ENCODE assay signal across 8 mouse cellular contexts in the genomic region with DNA sequence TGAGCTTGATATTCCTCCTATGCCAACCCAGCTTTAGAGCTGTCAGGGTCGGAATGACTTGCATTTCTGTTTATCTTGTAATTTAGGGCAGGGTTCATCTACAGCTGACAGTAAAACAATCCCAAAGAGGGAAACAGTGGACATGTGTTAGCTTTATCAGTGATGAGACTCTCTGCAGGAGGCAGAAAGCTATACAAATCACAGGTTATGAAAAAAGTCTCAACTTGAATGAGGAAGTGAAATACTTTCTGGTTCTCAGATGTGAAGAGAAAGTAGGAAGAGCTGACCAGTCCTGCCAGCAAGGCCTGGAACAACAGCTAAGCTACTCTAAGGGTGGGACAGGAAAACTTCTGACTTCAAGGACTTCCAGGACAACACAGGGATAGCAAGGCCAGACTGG.
DNase-seq lines count a peak whose midpoint lies in the region; ATAC-seq and TF ChIP-seq lines count a peak whose summit lies in the region.
"Had no signal": no experiment of that assay in that cellular context is flagged by ENCODE, and none has a peak within 500 bp of the region (broad histone marks: within the 10 kb centered on the region; RNA-seq: fewer than 3 reads in every experiment).

No protein-coding gene starts in this region.

- H3K4me3 ChIP-seq in intestine, postnatal 0 days (ENCODE audit: low read depth, low read length), result no peak overlapping the region
- no peak overlapping the region for H3K4me3 ChIP-seq in stomach, embryonic 16.5 days (replicated peaks; ENCODE audit: low read length)
- no peak overlapping the region for H3K4me3 ChIP-seq in embryonic facial prominence, embryonic 10.5 days
- H3K4me3 ChIP-seq: lung, embryonic 15.5 days had no signal

- peak overlapping the region; percentile 67 for H3K27ac ChIP-seq in intestine, postnatal 0 days (ENCODE audit: low read depth, low read length)
- H3K27ac ChIP-seq in stomach, embryonic 16.5 days (ENCODE audit: low read length), result peak overlapping the region; percentile 33; the same call in 1 of the 2 replicates
- H3K27ac ChIP-seq in embryonic facial prominence, embryonic 10.5 days (replicated peaks), result no peak overlapping the region
- H3K27ac ChIP-seq: lung, embryonic 15.5 days had no signal

- H3K36me3 ChIP-seq in intestine, postnatal 0 days (ENCODE audit: control insufficient read depth, insufficient read depth), result no peaks in the 10 kb centered on the region
- H3K36me3 ChIP-seq in stomach, embryonic 16.5 days (ENCODE audit: control insufficient read depth, insufficient read depth, low read length), result no peaks in the 10 kb centered on the region
- peaks cover 5% of the 10 kb centered on the region; the same call in 1 of the 2 replicates for H3K36me3 ChIP-seq in embryonic facial prominence, embryonic 10.5 days (replicated peaks)
- H3K36me3 ChIP-seq: lung, embryonic 15.5 days had no signal

- DNase-seq in lung, postnatal 36 days, result peak; percentile 56
- no peak for DNase-seq in lung, postnatal 10 days
- DNase-seq in thymus, adult 18-20 months, result no peak
- no peak for DNase-seq in embryonic facial prominence, embryonic 10.5 days (ENCODE audit: low spot score)

- ATAC-seq in common myeloid progenitor, adult 5-6 weeks (replicated peaks; ENCODE audit: low read depth, poor library complexity, severe bottlenecking), result peak; percentile 81
- ATAC-seq in intestine, postnatal 0 days, result peak; percentile 50
- no peak for ATAC-seq in stomach, embryonic 16.5 days (ENCODE audit: insufficient read depth, low FRiP score)

- 26% methylated on average over 1 of the region's 1 CpGs for WGBS in intestine, postnatal 0 days
- WGBS in stomach, embryonic 16.5 days, result 23% methylated on average over 1 of the region's 1 CpGs
- WGBS in embryonic facial prominence, embryonic 10.5 days, result 71% methylated on average over 1 of the region's 1 CpGs

- H3K27me3 ChIP-seq in intestine, postnatal 0 days (replicated peaks; ENCODE audit: control insufficient read depth, insufficient read depth, low read length), result no peaks in the 10 kb centered on the region
- no peaks in the 10 kb centered on the region for H3K27me3 ChIP-seq in stomach, embryonic 16.5 days (ENCODE audit: control insufficient read depth, insufficient read depth, low read length)
- H3K27me3 ChIP-seq in embryonic facial prominence, embryonic 10.5 days (replicated peaks; ENCODE audit: low read depth, poor library complexity, severe bottlenecking), result no peaks in the 10 kb centered on the region
- H3K27me3 ChIP-seq: lung, embryonic 15.5 days had no signal

- no peak for TF ChIP-seq CTCF in intestine, postnatal 0 days (IDR thresholded peaks at IDR 0.05; ENCODE audit: low read depth)

- no peaks in the 10 kb centered on the region for H3K9me3 ChIP-seq in intestine, postnatal 0 days (ENCODE audit: control insufficient read depth)
- H3K9me3 ChIP-seq in stomach, embryonic 16.5 days (replicated peaks; ENCODE audit: control insufficient read depth, low read length), result no peaks in the 10 kb centered on the region
- no peaks in the 10 kb centered on the region for H3K9me3 ChIP-seq in embryonic facial prominence, embryonic 10.5 days
- H3K9me3 ChIP-seq: lung, embryonic 15.5 days had no signal

- H3K4me1 ChIP-seq in intestine, postnatal 0 days (replicated peaks; ENCODE audit: control insufficient read depth, insufficient read depth, low read length), result peaks cover 9% of the 10 kb centered on the region
- H3K4me1 ChIP-seq in stomach, embryonic 16.5 days (ENCODE audit: control insufficient read depth, insufficient read depth, low read length), result peaks cover 7% of the 10 kb centered on the region
- H3K4me1 ChIP-seq in embryonic facial prominence, embryonic 10.5 days, result 0 out of 2 replicates have a peak, but pooled peaks cover 2% of the 10 kb centered on the region

- H3K4me2 ChIP-seq in intestine, postnatal 0 days (replicated peaks; ENCODE audit: low read depth), result no peak overlapping the region
- no peak overlapping the region for H3K4me2 ChIP-seq in stomach, embryonic 16.5 days (ENCODE audit: low read depth, low read length)
- H3K4me2 ChIP-seq: lung, embryonic 15.5 days had no signal

- H3K9ac ChIP-seq in intestine, postnatal 0 days (ENCODE audit: low read depth, low read length), result no peak overlapping the region
- no peak overlapping the region for H3K9ac ChIP-seq in stomach, embryonic 16.5 days (ENCODE audit: low read length)
- H3K9ac ChIP-seq: lung, embryonic 15.5 days had no signal
